Mouse (Mus musculus) cerebellum, postnatal 4 days (tissue): ENCODE data around the gene Gm49354.

Experiments used
- DNase-seq, 2 experiments: peaks; one replicate each; pipeline ENCODE4 v3.0.0; 2022; ENCODE audit warnings: low spot score in 2 of 2, mixed read lengths in 1 of 2

The Gm49354 gene

DNA sequence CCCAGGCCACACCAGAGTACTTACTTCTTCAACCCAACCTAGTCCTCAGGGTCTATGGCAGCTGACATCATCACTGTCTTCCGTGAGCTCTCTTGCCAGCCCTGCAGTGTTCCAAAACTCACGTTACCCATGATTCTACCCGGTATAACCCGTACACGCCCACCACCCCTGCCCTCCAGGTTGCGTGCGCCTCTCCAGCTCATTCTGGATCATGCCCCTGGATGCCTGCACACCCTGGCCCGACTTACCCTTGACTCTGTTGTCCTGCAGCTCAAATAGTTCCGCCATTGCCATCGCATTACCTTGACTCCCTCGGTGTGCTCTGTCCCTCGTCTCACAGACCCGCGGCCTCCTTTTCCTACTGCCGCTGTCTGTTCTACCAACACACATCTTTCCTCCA lies 71.8 kb downstream of the Gm49354 start, which contains the start of gene Spata31d1a:
Gene Spata31d1a (minus strand): TSS at position 101 of the 400 bp plus-strand sequence.
- no peak for DNase-seq
